Mouse (Mus musculus): ENCODE results near the gene Ankrd17. TPM values are rescaled to one million over a fixed set of nuclear protein-coding genes. Genes with fewer than 3 reads are reported as not detected.

Ankrd17 gene
- total RNA-seq (2021), result 10 to 100 TPM; 88.8 to 91.5 TPM
- long read RNA-seq, experiment 1, partial matches to known transcripts, result 13 of 18 reads
- long read RNA-seq, experiment 1, other reads (novel, unspliced or antisense), result 3 of 18 reads
- long read RNA-seq, experiment 2, partial matches to known transcripts, result 4 of 7 reads
- long read RNA-seq, experiment 2, other reads (novel, unspliced or antisense), result 3 of 7 reads

- peak; percentile 91 to 94 for DNase-seq
These were observed at the start of gene Ankrd17 for GRCm38 (mm10) chr5:90366121-90367066. Ankrd17 (minus strand) TSS chr5:90366577.

GRCm38 (mm10) chr5:90414925-90415295 is 48.5 kb upstream of the Ankrd17 start:
- DNase-seq, result no peak

DNA sequence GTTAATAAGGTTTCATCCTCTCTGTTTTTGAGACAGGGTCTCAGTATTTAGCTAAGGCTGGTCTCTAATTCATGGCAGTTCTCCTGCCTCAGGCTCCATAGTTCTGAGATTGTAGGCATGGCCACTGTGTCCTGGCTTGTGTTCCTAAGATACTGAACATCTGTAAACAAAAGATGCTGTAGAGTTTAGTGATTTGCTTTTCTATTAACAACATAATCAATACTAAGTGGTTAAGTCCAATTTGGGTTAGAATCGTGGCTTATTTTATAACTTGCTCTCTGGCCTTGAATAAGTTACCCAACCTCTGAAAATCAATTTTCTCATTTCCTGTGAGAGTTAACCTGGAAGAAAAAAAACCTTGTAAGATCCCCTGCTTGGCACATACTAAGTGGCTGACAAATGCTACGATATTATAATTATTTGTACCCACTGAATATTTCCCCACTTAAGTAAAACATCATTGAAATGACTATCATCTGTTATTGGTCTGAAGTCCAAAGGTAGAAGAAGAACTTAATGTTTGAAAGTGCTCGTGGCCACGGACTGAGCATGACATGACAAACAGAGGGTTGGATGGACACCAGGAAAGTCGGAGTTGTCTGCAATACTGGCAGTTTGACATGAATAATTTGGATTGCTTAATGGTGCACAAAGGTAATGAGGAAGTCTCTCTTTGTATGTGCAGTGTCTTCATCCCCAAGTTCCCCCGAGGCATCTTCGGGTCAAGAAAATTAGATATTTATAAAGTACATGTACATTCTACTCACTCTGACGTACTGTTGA is 48.0 kb upstream of the Ankrd17 start:
- peak in 1 of 2 experiments; percentile 9 for DNase-seq

DNA sequence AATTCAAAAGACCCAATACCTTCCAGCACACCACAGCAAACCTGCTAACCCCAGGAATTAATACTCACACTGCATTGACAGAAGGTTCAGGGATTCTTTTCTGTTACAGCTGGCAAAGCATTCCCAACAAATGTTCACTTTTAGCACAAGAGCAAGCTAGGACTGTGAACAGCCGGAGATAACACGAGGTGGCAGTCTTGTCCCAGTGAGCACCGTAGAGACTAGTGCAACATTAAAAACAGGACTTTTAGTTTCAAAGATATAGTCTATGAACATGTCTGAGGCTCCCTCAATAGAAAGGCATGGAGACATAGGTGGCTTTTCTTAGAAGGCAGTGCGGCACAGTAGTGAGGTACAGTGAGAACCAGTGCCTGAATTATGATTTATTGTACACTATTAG is 38.8 kb upstream of the Ankrd17 start:
- peak in 1 of 2 experiments; percentile 17 for DNase-seq

DNA sequence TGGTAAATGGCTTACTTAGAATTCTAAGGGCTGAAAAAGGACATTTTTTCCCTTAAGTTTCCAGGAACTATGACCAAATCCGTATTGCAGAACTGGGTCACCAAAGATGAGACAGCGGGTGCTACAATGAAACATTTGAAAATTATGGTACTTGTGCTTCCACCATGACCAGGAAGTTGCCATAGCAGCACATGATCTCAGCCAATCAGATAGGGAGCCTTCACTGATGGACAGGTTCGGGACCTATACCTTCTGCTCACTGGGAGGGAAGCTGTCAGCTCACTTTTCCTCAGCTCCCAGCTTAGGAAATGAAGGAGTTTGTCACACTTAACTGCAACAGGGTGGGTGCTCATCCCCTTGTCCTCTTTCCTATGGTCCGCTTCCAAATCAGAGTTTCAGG is 30.4 kb upstream of the Ankrd17 start:
- DNase-seq, result no peak

DNA sequence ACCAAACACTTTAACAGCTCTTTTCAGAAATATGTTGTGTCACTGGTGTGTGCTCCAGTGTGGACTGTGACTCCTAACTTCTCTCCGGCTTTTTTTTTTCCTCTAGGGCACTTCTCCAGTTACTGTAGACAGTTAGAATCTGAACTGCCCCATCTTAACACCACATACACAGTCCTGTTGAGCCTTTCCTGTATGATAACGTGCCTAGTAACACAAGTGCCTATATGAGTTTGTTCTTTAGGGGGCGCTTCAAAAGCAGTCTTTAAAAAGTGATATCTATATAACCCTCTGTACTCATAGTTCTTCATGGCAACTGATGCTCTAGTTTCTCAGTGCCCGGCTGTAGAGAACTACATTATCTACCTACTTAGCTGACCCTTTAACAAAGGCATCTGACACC is 27.9 kb upstream of the Ankrd17 start:
- DNase-seq, result no peak

GRCm38 (mm10) chr5:90393764-90394163 is 27.4 kb upstream of the Ankrd17 start:
- no peak for DNase-seq

- DNase-seq, result peak; percentile 36 to 50
These were observed 16.7 kb upstream of the Ankrd17 start for GRCm38 (mm10) chr5:90383080-90383479.

DNA sequence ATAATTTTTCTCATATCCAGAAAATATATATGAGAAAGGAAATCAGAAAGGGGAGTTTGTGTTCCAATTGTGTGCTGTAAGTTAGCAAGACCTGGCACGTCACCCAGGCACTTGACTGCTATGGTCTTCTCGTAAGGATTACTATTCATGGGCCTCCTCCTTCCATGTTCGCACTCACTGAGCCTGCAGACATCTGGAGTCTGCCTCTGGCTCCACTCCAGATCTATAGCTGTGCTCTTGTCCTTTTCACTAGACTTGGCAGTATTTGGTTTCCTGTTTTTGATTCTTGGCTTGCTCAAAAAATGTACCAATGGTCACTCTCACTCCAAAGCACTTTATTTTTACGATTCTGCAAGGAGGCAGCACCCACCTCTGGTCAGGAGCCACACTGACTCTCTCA is 15.1 kb upstream of the Ankrd17 start:
- no peak for DNase-seq

DNA sequence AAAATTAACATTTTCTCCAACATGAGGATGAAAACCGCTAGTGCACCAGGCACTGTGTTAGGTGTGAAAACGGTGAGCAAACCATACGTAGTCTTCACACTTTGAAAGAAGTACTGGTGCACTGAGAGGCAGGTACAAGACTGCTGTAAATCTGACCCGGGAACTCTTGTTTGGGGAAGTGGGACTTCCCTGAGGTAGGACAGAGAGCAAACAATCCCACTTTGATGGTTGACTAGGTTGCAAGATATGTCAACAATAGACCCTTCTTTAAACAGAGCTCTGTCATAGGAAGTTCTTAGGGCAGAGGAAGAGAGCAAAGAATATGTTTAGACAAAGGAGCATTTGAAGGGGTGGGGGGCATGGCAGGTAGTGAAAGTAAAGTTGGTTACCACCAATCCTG is 7.3 kb upstream of the Ankrd17 start:
- DNase-seq, result no peak

- DNase-seq, result peak; percentile 37 to 50
These were observed 4.0 kb upstream of the Ankrd17 start for GRCm38 (mm10) chr5:90370401-90370800.

DNA sequence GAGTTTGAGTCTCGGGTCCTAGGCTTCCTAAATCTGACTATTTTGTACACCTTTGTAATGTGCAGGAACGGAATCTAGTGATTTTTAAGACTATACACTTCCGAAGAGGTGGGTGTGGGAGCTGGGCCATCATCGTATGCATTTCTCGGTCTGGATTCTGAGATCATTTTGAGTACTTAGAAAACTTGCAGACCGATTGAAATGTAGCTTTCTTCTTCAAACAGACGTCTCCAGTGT is 608 bp upstream of the Ankrd17 start, which contains the start of gene Gm9958:
Gene Gm9958, plus strand, starts transcription at position 138 of the 237 bp plus-strand sequence.
- peak in 1 of 2 experiments; percentile 8 for DNase-seq

DNA sequence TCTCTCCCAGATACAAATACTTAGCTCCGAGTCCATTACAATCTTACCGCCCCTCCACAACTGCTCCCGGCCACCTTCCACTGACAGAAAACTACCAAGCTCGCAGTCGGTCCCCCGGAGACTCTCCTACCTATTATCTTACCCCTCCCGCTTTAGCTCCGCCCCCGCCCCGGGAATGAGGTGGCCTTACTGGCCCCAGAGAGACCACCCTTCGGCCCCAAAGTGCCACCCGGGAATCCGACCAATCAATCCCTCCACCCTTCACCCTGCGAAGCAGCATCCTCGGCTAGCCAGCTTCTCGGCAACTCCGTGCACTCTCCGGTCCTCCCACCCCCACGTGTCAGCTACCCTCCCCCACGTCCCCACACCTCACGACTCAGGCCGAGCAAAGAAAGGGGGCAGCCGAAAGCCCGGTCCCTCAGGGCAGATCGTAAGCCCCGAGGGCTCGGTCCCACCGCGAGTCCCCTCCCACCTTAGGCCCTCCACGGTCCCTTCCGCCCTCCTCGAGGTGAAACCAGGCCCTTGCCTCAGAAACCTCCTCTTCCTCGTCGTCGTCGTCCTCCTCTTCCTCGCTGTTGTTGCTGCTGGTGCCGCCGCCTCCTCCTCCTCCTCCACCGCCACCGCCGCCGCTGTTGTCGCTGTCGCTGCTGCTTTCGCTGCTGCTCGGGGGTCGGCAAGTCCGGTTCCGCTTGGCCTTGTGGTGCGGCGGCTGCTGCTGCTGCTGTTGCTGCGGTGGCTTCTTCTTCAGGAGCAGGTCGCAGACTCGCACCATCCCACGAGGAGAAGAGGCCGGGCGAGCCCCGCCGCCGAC is 1.0 kb downstream of the Ankrd17 start:
- peak; percentile 64 to 72 for DNase-seq

DNA sequence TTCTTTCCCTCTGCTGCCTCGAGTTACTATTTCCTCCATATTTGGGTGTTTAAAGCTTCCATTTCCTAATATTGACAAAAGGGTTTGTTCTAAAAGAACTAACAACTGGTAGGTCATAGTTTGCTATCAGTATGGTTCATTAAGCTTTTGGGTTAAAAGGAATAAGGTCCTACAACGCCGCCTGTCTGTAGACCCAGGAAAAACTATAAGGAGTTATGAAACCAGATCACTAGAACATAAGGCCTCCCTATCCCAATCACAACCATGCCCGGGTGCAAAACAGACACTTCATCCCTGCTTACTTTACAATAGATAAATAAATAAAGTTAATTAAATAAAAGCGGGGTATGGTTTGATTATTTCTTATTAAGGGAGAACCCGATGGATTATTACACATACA is 1.9 kb downstream of the Ankrd17 start:
- peak; percentile 68 to 80 for DNase-seq

GRCm38 (mm10) chr5:90355824-90356223 is 10.6 kb downstream of the Ankrd17 start:
- DNase-seq, result no peak

GRCm38 (mm10) chr5:90353552-90354317 is 12.6 kb downstream of the Ankrd17 start:
- no peak for DNase-seq

DNA sequence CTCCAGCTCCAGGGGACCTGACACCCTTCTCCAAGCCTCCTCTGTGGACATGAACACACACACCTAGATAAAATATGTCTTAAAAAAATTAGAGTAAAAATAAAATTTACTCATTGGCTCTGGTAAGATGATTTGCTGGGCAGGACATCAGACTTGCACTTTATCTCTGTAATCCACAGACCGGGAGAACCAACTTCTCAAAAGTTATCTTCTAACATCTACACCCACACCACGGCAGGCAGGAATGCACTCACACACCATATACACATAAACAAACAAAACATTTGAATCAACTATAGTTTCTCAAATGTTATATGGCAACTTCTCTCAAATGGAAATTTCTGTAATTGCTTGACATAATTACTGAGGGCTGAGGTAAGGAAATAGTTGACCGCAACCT is 19.5 kb downstream of the Ankrd17 start:
- DNase-seq, result no peak

GRCm38 (mm10) chr5:90340847-90341246 is 25.5 kb downstream of the Ankrd17 start:
- peak; percentile 44 to 48 for DNase-seq

DNA sequence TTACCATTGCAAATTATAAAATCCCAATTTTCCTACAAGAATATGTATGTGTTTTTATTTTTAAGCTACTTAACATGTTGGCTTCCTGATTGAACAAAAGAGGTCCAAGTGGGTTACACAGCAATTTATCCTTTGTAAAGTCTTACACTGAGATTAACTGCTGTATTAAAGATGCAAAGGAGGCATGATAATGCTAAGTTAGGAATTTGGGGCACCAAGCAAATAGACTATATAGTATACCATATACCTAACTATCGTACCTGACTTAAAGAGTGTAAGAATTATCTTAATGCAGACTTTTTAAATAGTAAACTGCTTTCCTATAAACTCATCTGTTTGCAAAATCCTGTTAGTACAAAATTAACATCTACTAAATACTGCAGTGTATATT is 26.4 kb downstream of the Ankrd17 start:
- no peak for DNase-seq

DNA sequence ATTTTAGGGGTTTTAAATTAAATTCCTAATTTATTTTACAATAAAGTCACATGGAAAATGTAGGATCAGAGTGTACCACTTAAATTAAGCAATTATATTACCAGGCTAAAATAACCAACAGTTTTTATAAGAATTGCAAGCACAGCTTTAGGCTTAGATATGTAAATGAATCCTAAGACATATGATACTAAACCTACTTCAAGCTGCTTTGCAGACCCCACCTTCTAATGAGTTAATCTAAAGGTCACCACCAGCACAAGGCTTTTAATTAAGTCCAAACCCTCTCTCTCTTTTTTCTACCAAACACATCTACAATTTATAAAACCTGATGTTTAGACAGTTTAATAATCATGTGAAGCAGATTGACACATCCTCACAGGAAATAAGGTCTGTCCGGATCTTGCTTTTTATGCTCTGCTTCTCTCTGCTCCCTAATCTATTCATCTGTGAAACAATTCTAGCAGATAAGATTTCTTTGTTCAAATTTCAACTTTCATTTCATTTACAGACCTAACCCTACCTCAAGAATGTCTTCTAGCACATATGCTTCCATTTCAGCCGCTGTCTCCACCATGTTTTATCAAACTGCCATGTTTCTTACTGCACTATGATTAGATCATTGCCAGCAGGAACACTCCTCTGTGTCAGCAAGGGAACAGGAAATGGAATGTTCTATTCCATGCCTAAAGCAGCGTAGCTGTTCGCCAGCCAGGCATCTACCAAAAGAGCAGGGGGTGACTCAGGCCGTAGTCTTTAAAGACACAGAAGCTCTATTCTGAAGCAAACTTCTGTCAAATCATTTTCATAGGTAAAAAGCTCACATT is 27.0 kb downstream of the Ankrd17 start:
- peak; percentile 81 to 82 for DNase-seq
